ENCODE assay signal across 8 mouse cellular contexts in genomic region chr7:44817441-44817840, GRCm38 (mm10). TPM values are rescaled to one million over a fixed set of nuclear protein-coding genes. Genes with fewer than 3 reads are reported as not detected.
DNase-seq lines count a peak whose midpoint lies in the region; ATAC-seq and TF ChIP-seq lines count a peak whose summit lies in the region.

No protein-coding gene starts in this region.

- peak overlapping the region; percentile 80 for H3K4me2 ChIP-seq in forebrain, embryonic 16.5 days (ENCODE audit: low read length)
- H3K4me2 ChIP-seq in liver, embryonic 12.5 days: peak overlapping the region; percentile 88

- H3K36me3 ChIP-seq in C2C12 (ENCODE audit: control insufficient read depth, insufficient read depth): peaks cover 42% of the 10 kb centered on the region
- no peaks in the 10 kb centered on the region for H3K36me3 ChIP-seq in forebrain, embryonic 16.5 days (ENCODE audit: control insufficient read depth, insufficient read depth)
- peaks cover 44% of the 10 kb centered on the region for H3K36me3 ChIP-seq in liver, embryonic 12.5 days

- WGBS in cerebellum, adult 2 months: 10% methylated on average over 3 of the region's 3 CpGs
- 27% methylated on average over 3 of the region's 3 CpGs for WGBS in forebrain, embryonic 16.5 days
- 18% methylated on average over 3 of the region's 3 CpGs for WGBS in liver, embryonic 12.5 days (ENCODE audit: insufficient replicate concordance)

- H3K4me3 ChIP-seq in cerebellum, adult 2 months (replicated peaks; ENCODE audit: insufficient read depth, low read depth, low read length): peak overlapping the region; percentile 83
- H3K4me3 ChIP-seq in C2C12 (ENCODE audit: insufficient read depth, poor library complexity, severe bottlenecking): peak overlapping the region; percentile 65
- peak overlapping the region; percentile 88 for H3K4me3 ChIP-seq in forebrain, embryonic 16.5 days (replicated peaks; ENCODE audit: low read length)
- H3K4me3 ChIP-seq in liver, embryonic 12.5 days: peak overlapping the region; percentile 84

- DNase-seq in cerebellum, adult 2 months: no peak
- no peak for DNase-seq in cerebellum, adult 9-10 months
- DNase-seq in testis, postnatal 10 days (ENCODE audit: low spot score): peak; percentile 26
- DNase-seq in cerebellum, postnatal 10 days: no peak
- DNase-seq in frontal cortex, adult 2 months (ENCODE audit: extremely low spot score in 1 of 2, low spot score in 1 of 2): no peak

- H3K4me1 ChIP-seq in cerebellum, adult 2 months (ENCODE audit: control insufficient read depth, insufficient read depth, low read length): peaks cover 14% of the 10 kb centered on the region
- H3K4me1 ChIP-seq in forebrain, embryonic 16.5 days (replicated peaks; ENCODE audit: control insufficient read depth, insufficient read depth, low read length): peaks cover 42% of the 10 kb centered on the region
- H3K4me1 ChIP-seq in liver, embryonic 12.5 days: peaks cover 73% of the 10 kb centered on the region

- H3K9ac ChIP-seq in forebrain, embryonic 16.5 days (replicated peaks; ENCODE audit: low read depth, low read length): peak overlapping the region; percentile 91
- H3K9ac ChIP-seq in liver, embryonic 12.5 days: peak overlapping the region; percentile 97

- ATAC-seq in forebrain, embryonic 16.5 days: no peak
- no peak for ATAC-seq in liver, embryonic 12.5 days

- no peak for TF ChIP-seq CTCF in cerebellum, adult 2 months (IDR thresholded peaks at IDR 0.05; ENCODE audit: borderline replicate concordance, insufficient read depth, low read depth, low read length)
- TF ChIP-seq CTCF in C2C12 (IDR thresholded peaks at IDR 0.05; ENCODE audit: control insufficient read depth, insufficient read depth, insufficient read length): no peak

- no peak for TF ChIP-seq POLR2A in cerebellum, adult 2 months (IDR thresholded peaks at IDR 0.05; ENCODE audit: borderline replicate concordance, insufficient read depth, low read length)

- peaks cover 80% of the 10 kb centered on the region for H3K79me2 ChIP-seq in C2C12 (ENCODE audit: control insufficient read depth, insufficient read depth)

- H3ac ChIP-seq in C2C12 (ENCODE audit: control insufficient read depth, insufficient read length, low read depth): peak overlapping the region; percentile 88

- H3K9me3 ChIP-seq in forebrain, embryonic 16.5 days (ENCODE audit: control insufficient read depth, low read length): no peaks in the 10 kb centered on the region
- H3K9me3 ChIP-seq in liver, embryonic 12.5 days (replicated peaks): no peaks in the 10 kb centered on the region

- no peaks in the 10 kb centered on the region for H3K27me3 ChIP-seq in cerebellum, adult 2 months (ENCODE audit: control insufficient read depth, insufficient read depth, low read length)
- no peaks in the 10 kb centered on the region for H3K27me3 ChIP-seq in C2C12 (ENCODE audit: control insufficient read depth, insufficient read depth, insufficient read length)
- H3K27me3 ChIP-seq in forebrain, embryonic 16.5 days (replicated peaks; ENCODE audit: control insufficient read depth, insufficient read depth, low read length): no peaks in the 10 kb centered on the region
- no peaks in the 10 kb centered on the region for H3K27me3 ChIP-seq in liver, embryonic 12.5 days (replicated peaks)

- peak overlapping the region; percentile 7; the same call in 1 of the 2 replicates for H3K27ac ChIP-seq in cerebellum, adult 2 months (ENCODE audit: insufficient read depth, low read length)
- H3K27ac ChIP-seq in forebrain, embryonic 16.5 days (ENCODE audit: low read length): no peak overlapping the region
- peak overlapping the region; percentile 97 for H3K27ac ChIP-seq in liver, embryonic 12.5 days

- peaks cover 62% of the 10 kb centered on the region for H3K79me3 ChIP-seq in C2C12 (ENCODE audit: low read depth)

TF ChIP-seq in C2C12, 6 proteins besides CTCF, POLR2A, EP300 and RAD21:
- no peak for TF ChIP-seq MYOG (IDR thresholded peaks at IDR 0.05; ENCODE audit: control insufficient read depth, extremely low read depth, insufficient read length)
- TF ChIP-seq CEBPB (IDR thresholded peaks at IDR 0.05; ENCODE audit: low read depth): no peak
- no peak for TF ChIP-seq FOSL1 (IDR thresholded peaks at IDR 0.05; ENCODE audit: insufficient read depth, low read length, poor library complexity, severe bottlenecking)
- no peak for TF ChIP-seq MAX (IDR thresholded peaks at IDR 0.05)
- TF ChIP-seq USF1 (IDR thresholded peaks at IDR 0.05; ENCODE audit: low read depth): no peak
- TF ChIP-seq MYOD1 (IDR thresholded peaks at IDR 0.05; ENCODE audit: control insufficient read depth, insufficient read length, low read depth): no peak

RNA-seq across cellular contexts. Expression of gene Atf5, which starts 1.0 kb away (rescaled TPM):
- polyA plus RNA-seq in cerebellum, adult 2 months (2012; rRNA removed): 19.6 and 23.8 TPM in 2 replicates
- polyA plus RNA-seq in C2C12 (2012; fragmentation: generic; extraction: Trizol): 290 TPM
- polyA plus RNA-seq in forebrain, embryonic 16.5 days (2015; fragmentation: Nextera tagmentation; extraction: Ambion mirVana): 3.4 and 3.7 TPM in 2 replicates
- polyA plus RNA-seq in liver, embryonic 12.5 days (2016; fragmentation: Nextera tagmentation; extraction: Ambion mirVana): 5.4 and 5.7 TPM in 2 replicates
- polyA plus RNA-seq in frontal cortex, adult 2 months (2012; rRNA removed): 24.2 and 35.6 TPM in 2 replicates

RNA-seq across cellular contexts. Expression of gene Il4i1, which starts 1.3 kb away (rescaled TPM):
- polyA plus RNA-seq in cerebellum, adult 2 months (2012; rRNA removed): 1.4 and 1.9 TPM in 2 replicates
- polyA plus RNA-seq in C2C12 (2012; fragmentation: generic; extraction: Trizol): 0.63 TPM
- 0.44 and 2.3 TPM in 2 replicates for polyA plus RNA-seq in forebrain, embryonic 16.5 days (2015; fragmentation: Nextera tagmentation; extraction: Ambion mirVana)
- 0.59 and 0.64 TPM in 2 replicates for polyA plus RNA-seq in liver, embryonic 12.5 days (2016; fragmentation: Nextera tagmentation; extraction: Ambion mirVana)
- polyA plus RNA-seq in frontal cortex, adult 2 months (2012; rRNA removed): 1.3 and 2.2 TPM in 2 replicates

RNA-seq across cellular contexts. Expression of gene Nup62, which starts 1.6 kb away (rescaled TPM):
- polyA plus RNA-seq in cerebellum, adult 2 months (2012; rRNA removed): 28.9 and 29.4 TPM in 2 replicates
- polyA plus RNA-seq in C2C12 (2012; fragmentation: generic; extraction: Trizol): 102 TPM
- 53.9 and 56.1 TPM in 2 replicates for polyA plus RNA-seq in forebrain, embryonic 16.5 days (2015; fragmentation: Nextera tagmentation; extraction: Ambion mirVana)
- polyA plus RNA-seq in liver, embryonic 12.5 days (2016; fragmentation: Nextera tagmentation; extraction: Ambion mirVana): 82.6 and 84.9 TPM in 2 replicates
- 29.1 and 29.3 TPM in 2 replicates for polyA plus RNA-seq in frontal cortex, adult 2 months (2012; rRNA removed)

RNA-seq across cellular contexts. Expression of gene Akt1s1, which starts 31.4 kb away (rescaled TPM):
- polyA plus RNA-seq in cerebellum, adult 2 months (2012; rRNA removed): 78.3 and 83.6 TPM in 2 replicates
- polyA plus RNA-seq in C2C12 (2012; fragmentation: generic; extraction: Trizol): 208 TPM
- 103 and 110 TPM in 2 replicates for polyA plus RNA-seq in forebrain, embryonic 16.5 days (2015; fragmentation: Nextera tagmentation; extraction: Ambion mirVana)
- 42.7 and 45.3 TPM in 2 replicates for polyA plus RNA-seq in liver, embryonic 12.5 days (2016; fragmentation: Nextera tagmentation; extraction: Ambion mirVana)
- 87.0 and 108 TPM in 2 replicates for polyA plus RNA-seq in frontal cortex, adult 2 months (2012; rRNA removed)

RNA-seq across cellular contexts. Expression of gene Tbc1d17, which starts 31.4 kb away (rescaled TPM):
- polyA plus RNA-seq in cerebellum, adult 2 months (2012; rRNA removed): 119 and 123 TPM in 2 replicates
- 38.4 TPM for polyA plus RNA-seq in C2C12 (2012; fragmentation: generic; extraction: Trizol)
- polyA plus RNA-seq in forebrain, embryonic 16.5 days (2015; fragmentation: Nextera tagmentation; extraction: Ambion mirVana): 121 and 122 TPM in 2 replicates
- polyA plus RNA-seq in liver, embryonic 12.5 days (2016; fragmentation: Nextera tagmentation; extraction: Ambion mirVana): 34.4 and 39.6 TPM in 2 replicates
- polyA plus RNA-seq in frontal cortex, adult 2 months (2012; rRNA removed): 84.3 and 106 TPM in 2 replicates
